Mouse (Mus musculus): Measurements from ENCODE around the gene Rapgef4.

- no peak for TF ChIP-seq POLR2A (IDR thresholded peaks at IDR 0.05; ENCODE audit: extremely low read depth, insufficient read depth, low read length)
- no peak for TF ChIP-seq CTCF (IDR thresholded peaks at IDR 0.05; ENCODE audit: low read depth, low read length)
Observed at GRCm38 (mm10) chr2:72239456-72239855, 258.4 kb downstream of the Rapgef4 start.

Data from liver, adult 2 months (tissue).